Mouse (Mus musculus) brain, embryonic 18.5 days (tissue): ENCODE data around the gene Agtpbp1.

Experiments
- DNase-seq: peaks from one replicate; pipeline ENCODE4 v3.0.0-alpha.2; 2012; ENCODE audit warnings: low read depth, low spot score

Agtpbp1 gene

DNA sequence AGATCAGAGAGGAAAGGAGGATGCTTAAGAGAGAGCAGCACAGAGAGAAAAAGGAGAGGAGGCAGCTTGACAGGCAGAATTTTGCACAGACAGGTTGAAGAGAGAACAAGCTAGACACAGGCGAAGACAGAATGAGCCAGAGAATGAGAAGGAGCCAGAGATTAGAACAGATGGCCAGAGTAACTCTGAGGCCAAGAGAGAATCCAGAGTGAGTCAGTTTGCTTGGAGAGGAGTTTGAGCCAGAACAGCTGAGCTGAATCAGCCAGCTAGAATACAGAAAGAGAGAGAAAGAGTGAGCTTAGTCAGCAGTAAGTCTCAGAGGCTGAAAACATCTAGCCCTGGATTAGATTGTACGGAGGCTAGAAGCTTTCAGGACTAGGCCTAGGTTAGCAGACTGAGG lies 12.5 kb downstream of the Agtpbp1 start:
- DNase-seq: no peak

DNA sequence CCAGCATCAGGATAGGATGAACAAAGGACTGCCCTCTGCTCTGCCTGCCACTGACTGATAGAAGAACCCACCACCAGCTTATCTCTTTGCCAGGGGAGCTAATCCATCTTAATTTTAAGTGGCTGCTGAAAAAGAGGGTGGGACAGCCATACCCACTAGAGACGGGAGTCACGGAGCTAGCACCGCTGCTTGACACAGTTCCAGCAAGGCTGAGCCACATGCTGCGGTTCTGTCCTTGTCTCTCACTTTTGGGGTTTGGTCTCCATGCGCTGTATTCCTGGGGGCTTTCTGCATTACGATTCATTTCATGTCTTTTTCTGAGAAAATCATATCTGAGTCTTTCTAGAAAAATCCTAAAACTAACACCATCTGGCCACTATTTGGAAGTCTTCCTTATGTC lies 13.9 kb downstream of the Agtpbp1 start:
- no peak for DNase-seq

DNA sequence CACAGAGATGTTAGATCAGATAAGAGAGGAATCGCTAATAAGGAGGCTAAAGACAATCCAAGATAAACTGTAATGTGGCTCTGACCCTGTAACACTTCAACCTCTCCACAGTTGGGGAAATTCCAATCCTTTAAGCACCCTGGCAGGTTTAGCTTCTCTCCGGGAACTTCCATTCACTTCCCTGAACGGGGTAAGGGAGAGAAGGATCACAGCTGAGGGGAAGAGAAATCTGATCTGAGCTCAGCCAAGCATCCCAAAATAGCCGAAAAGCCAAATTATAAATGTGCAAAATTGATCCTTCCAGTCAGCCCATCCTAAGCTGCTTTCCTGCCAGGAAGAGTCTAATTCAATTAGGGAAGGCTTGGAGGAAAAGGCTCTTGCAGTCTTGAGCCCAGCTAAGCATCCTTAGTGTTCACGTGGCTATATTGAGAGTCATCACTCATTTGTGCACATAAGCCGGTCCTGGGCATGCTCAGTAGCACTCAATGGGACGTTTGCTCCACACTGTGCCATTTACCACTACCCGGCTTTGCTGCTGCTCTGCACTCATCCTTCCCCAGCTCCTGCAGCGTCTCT lies 19.0 kb downstream of the Agtpbp1 start:
- DNase-seq: no peak

DNA sequence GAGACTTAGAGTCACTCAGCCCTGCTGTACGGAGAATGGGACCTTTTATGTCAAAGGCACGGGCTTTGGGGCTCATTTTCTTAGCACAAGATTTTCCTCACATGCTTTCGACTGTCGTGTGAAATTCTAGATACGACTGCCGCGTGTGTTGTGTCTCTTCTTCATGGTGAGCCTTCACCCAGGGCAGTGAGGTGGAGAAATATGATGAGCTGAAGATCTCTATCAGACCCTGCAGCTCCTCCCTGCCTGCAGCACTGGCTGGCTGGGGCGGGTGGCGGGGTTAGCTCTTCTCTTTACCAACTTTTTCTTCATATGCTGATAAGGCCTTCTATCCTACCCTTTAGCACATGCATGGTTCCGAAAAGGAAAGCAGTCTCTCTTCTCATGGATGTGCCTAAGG lies 20.1 kb downstream of the Agtpbp1 start:
- no peak for DNase-seq

DNA sequence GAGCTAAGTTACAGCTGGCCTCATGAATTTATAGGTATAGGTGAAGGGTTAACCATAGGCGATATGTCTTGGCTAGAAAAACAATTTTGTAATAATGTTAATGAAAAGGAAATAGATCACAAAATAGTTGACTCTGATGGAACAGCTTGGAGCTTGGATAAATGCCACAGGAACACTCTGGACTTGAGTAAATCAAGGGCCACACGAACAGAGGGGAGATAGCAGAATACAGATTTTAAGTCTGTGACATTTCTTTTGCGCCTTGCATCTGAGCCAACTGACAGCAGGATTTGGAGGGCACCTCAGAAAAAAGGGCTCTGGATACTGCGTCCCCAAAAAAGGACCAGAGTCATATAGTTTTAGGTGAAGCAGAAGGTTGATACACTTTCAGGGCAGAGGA lies 20.5 kb downstream of the Agtpbp1 start:
- no peak for DNase-seq

DNA sequence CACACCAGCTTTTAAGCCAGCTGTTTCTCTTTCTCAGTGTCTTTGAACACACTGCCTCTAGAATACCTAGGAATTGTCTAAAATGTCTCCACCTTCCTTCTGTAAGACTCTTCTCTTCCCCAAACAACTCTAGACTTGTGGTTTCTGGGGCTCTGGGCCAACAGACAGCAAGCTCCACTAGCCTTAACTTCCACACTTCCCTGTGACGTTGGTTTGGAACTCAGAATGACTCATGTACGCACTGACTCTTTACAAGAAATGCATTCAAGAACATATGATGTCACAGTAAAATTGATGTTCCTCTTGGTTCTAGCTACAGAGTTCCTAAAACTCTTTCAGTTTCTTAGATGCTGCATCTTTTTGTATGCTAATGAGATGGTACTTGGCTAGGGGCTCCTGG lies 22.6 kb downstream of the Agtpbp1 start:
- no peak for DNase-seq

DNA sequence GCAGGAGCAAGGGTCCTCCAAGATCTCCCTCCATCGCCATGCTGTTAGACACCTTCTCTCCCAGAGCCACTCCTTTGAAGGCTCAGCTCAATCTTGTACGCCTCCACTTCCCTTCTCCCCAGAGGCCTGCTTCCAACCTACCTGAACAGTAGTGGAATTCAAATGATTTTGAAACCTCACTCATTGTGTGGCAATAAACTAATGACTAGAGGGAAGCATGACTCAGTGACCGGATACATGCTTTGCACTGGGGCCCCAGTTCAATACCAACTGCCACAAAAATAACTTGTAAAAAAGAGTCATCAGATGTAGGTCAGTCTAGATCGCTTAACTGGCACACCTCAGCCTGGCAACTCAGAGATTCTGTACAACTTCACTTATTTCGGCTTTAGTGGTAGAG lies 26.3 kb downstream of the Agtpbp1 start:
- DNase-seq: no peak

DNA sequence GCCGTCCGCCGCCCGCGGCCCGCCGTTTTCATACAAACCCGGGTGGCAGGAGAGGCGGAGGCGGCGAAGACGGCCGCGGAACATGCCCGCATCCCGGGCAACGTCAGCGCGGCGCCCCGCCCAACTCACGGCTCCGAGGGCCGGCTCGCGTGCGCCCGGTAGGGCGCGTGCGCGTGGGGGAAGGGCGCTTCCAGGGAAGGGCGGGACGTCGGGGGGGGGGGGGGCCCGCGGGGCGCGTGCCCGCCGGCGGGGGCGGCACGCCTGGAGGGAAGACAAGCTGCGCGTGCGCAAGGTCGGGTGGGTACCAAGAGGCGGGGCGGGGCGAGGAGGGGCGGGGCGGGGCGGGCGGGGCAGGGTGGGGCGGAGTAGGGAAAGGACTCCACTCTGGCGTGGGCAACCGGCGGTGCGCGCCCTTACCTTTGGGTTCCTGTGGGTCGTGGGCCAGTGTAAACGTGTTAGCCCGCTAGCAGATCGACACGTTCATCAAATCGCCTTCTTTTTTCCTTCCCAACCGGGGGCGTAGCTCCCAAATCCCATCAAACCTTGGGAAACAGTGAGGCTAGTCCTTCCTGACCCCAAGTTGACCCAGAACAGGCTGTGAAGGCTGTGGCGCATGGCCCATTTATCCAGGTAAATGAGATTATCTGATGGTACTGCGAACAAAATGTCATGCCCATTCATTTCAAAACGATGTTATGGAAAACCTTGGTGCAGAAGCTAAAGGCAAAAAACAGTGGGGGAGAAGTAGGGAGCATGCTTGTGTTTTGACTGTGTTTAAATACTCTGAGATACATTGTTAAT lies 27.6 kb downstream of the Agtpbp1 start:
- DNase-seq: peak; percentile 74

DNA sequence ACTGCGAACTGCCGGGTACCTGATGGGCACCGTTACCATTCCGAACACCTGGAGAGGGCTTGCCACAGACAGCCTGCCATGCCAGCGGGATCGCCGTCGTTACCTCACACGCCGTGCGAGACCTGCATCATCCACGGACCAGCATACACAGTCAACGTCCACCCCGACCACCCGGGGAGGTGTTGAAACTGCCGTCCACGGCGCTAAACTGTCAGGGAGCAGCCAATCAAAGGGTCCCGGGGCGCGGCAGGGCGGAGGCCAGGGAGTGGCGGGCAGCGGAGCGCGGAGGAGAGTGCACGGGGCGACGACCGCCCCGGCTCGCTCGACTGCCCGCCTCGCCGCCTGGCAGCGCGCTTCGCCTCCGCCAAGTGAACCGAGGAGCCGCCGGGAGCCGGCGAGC lies 28.4 kb downstream of the Agtpbp1 start:
- DNase-seq: no peak

DNA sequence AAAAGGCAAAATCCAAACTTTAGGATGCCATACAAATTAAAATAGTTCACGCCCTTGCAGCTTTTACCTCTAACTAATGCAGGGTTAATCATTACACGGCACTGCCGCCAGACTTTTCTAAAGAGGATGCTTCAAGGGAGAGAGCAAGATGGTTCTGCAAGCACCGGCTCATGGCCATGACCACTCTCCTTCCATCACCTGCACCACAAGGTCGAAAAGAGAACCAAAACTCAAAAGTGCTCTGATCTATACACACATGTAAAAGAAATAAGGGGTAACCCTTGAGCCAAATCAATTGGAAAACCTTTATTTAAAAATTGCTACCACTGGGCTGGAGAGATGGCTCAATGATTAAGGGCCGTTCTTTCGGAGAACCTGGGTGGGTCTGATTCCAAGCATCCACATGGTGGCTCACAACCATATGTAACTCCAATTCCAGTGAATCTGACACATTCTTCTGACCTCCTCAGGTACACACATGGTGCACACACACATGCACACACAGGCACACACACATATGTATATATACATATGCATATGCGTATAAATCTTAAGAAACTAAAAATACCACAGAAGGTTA lies 29.3 kb downstream of the Agtpbp1 start:
- DNase-seq: no peak

DNA sequence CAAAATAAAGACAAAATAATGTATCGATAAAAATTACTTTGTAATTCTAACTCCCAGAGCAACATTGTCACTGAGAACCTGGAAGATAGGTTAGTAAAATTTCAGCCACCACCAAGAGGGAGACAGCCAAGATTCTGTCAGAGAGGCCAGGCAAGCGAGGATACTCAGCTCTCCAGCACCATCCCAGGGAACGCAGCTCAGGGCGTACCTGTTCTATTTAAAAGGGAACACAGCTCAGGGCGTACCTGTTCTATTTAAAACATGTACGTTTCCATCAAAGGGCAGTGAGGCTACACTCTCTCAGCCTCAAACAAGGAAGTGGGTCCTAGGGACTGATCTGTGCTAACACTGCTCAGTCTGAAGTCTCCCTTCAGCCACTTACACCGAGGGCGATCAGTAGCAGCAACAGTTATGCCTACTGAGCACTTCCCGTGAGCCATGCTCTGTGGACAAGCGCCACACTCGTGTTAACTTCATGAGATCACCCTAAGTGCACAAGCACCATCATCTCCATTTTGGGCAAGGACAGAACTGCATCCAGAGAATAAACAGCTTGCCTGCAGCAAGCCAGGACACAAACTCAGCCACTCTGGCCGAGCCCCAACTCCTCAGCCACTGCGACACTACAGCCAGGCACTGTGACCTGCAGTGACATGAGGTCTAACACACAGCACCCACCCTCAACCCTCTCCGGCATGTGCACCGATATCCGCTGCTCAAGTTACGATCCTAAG lies 30.1 kb downstream of the Agtpbp1 start:
- DNase-seq: no peak

DNA sequence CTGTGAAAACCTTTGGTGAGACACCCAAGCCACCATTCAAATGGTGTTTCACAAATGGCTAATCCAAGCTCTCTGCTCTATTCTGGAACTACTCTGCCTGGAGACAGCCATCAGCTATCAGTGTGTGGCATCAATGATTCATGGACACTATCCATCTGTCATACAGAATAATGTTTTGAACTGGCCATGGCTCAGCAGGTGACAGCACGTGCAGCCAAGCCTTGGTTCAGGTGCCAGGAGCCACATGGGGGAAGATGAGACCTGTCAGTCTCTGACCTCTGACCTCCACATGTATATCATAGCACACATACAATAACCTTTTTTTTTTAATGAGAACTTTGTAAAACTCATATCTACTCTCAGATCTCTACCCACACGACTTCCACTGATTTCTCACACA lies 32.3 kb downstream of the Agtpbp1 start:
- DNase-seq: no peak

DNA sequence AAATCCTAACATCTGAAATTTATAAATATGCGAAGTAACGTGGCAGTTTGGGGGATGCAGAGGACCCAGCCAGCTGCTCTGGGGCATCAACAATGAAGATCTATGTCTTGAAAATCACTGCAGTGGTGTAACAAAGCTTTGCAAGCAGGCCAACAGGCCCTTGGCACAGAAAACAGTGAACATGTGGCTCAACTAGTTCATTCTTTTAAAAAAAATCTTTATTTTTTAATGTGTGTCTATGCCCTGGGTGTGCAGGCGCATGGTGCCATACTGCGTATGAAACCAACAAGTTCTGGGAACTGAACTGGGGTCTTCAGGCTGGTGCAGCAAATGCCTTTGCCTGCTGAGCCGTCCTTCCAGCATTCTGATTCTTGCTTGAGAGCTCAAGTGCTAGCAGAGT lies 32.7 kb downstream of the Agtpbp1 start:
- no peak for DNase-seq

DNA sequence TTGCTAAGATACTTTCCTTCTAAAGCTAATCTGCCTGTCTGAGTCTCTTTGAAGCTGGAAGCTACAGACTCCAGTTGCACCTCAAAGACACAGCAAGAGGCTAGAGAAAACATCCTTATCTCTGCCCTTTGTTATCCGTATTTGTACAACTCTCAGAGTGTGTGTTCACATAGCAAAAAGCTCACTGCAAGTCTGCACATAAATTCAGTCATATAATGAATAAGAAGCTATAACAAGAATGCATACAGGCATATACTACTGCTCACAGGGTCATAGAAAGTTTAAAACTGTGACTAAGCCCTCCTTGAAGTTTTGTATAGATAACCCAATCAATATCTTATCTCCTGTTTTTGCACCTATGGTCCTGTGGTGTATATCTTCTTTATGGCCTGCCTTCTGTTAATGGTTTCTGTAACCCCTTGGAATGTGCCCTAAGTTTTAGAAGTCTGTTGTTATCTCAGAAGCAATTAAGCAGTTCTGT lies 35.7 kb downstream of the Agtpbp1 start:
- no peak for DNase-seq

DNA sequence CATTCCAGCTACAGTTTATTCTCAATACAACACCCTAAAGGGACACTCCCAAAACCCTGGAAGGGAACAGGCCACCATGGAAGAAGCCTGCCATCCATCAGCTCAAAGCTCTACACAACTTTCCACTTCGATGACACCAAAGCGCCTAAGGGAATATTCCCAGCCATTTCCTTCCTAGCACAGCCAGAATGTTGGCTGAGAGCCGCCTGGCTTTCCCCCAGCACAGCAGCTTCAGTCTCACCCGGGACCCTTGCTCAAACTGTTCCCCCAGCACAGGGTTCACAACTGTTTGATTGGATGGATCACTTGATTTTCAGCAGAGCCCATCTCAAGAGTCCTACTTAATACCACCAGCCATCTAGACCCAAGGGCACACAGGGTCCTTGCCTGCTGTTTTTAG lies 37.3 kb downstream of the Agtpbp1 start:
- DNase-seq: no peak

DNA sequence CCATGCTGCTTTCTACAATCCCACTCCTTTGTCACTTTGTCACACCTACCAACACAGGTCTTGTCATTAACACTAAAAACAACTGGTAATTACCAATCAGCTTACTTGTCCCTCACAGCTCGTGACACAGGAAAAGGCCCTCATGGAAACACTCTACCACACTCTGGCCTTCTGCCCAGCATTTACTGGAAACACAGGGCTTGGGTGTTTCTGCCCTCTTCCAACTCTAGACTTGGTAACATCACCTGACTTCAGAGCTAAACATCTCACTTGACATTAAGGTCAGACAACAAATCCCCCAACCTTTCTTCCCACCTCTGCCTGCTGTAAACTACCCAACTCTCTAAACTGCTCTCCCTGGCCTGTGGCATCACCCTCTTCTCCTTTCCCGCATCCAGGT lies 37.9 kb downstream of the Agtpbp1 start:
- no peak for DNase-seq

DNA sequence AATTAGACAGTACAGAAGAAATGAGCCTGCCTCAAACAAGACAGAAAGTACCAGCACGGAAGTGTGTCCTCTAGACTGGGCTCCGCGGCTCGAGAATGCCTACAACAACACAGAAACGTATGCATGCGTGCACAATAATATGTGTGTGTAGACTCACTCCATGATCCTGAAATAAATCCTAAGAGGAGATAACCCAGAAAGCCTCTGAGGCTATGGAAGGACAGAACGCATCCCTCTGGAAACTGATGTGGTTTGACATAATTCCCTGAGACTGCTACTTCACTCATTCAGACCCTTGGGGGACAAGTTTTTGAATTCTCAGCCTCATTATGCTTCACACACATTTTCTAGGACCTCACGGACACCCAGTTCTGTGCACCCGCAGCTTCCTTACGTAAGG lies 42.6 kb downstream of the Agtpbp1 start:
- DNase-seq: no peak

DNA sequence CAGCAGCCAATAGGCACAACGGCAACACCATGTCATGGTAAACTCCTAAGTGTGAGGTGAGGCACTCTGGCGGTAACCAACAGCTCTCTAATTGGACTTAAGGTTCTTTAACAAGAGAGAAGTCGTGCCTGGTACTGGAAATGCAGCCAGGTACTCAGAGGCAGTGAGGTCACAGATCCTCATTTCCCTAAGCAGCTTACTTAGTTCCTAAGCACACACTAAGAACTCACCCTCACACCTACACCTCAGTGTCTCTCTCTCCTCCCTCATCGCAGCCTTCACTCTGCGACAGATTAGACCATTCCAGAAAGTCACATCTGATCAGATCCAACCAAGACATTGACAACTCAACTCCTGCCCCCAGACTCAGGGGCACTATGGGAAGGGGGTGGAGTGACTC lies 45.0 kb downstream of the Agtpbp1 start:
- DNase-seq: no peak

DNA sequence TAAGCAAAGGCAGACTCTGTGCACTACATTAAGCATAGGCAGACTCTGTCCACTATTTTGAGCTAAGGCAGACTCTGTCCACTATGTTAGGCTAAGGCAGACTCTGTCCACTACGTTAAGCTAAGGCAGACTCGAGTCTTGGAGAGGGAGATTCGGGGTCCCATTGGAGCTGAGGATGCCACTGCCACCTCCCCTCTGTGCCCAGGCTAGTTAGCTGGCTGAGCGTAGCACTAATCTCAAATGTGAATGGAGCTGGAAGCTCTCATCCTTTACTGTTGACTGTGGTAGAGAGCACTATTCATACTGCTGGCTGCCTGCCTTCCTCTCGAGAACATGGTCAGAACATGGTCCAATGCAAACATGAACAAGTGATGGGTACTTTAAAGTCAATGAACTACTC lies 46.4 kb downstream of the Agtpbp1 start:
- no peak for DNase-seq

DNA sequence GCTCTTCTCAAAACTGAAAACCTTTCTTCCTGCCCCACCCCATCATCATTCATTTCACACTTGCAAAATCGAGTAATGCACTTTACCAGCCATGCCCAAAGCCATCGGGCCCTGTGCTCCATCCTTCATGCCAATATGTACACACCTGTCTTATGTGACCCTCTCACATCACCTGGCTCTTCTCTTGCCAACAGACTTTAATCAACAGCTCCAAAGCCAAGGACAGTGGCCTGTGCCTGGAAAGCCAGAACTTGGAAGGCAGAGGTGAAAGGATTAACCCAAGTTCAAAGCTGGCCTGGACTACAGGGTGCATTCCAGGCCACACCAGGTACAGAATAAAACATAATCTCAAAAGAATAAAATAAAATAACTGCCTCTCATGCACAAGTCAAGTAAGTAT lies 48.4 kb downstream of the Agtpbp1 start:
- DNase-seq: no peak

DNA sequence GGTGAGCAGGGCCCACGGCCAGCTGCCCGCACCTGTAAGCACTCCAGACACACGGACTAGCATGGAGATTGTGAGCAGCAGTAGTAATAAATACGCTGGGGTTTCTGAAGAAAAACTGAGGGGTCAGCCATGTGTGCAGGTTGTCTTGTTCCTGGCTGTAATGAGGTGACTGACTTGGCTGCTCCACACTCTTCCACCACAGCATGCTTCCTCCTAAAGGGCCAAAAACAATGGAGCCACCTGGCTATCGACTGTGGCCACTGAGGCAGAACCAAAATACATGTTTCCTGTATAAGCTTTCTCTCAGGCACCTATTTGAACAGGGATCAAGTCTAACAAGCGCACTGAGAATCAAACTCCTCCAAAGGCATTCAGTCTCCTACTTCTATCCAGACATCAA lies 49.3 kb downstream of the Agtpbp1 start:
- DNase-seq: no peak

DNA sequence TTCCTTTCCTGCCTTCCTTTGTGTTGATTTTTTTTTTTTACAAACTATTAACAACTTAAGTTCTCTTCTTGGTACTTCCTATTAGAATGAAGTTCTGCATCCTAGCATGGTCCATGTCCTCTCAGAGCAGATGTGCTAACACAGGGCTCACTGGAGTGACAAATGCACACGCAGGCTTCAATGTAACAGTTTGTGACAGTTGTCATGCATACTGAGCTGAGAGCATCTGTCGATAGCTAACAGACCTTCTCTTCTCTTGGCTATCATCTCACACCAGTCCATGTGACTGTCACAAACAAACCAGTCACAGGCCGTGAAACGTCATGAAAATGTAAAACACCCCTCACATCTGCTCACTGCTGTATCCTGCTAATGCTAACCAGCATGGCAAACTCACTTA lies 50.7 kb downstream of the Agtpbp1 start:
- no peak for DNase-seq

DNA sequence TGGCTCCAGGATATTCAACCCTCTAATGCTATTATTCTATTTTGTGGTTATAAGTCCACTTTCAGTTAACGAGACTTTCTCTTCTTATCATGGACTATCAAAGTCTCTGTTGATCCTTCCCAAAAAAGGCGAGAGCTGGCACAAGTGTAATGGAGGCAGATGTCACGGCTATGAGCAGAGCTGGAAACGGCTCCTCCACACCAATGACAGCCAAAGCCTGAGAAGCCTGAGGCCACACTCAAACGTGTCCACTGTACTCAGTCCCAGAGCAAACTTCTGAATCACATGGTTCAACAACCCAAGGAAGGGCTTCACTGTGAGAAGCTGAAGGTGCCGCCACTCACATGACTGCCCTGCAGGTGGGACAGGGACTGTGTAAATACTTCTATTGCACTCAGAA lies 51.7 kb downstream of the Agtpbp1 start:
- DNase-seq: no peak
